Mouse (Mus musculus): ENCODE results near the gene Spred1.

Spred1 gene

DNA sequence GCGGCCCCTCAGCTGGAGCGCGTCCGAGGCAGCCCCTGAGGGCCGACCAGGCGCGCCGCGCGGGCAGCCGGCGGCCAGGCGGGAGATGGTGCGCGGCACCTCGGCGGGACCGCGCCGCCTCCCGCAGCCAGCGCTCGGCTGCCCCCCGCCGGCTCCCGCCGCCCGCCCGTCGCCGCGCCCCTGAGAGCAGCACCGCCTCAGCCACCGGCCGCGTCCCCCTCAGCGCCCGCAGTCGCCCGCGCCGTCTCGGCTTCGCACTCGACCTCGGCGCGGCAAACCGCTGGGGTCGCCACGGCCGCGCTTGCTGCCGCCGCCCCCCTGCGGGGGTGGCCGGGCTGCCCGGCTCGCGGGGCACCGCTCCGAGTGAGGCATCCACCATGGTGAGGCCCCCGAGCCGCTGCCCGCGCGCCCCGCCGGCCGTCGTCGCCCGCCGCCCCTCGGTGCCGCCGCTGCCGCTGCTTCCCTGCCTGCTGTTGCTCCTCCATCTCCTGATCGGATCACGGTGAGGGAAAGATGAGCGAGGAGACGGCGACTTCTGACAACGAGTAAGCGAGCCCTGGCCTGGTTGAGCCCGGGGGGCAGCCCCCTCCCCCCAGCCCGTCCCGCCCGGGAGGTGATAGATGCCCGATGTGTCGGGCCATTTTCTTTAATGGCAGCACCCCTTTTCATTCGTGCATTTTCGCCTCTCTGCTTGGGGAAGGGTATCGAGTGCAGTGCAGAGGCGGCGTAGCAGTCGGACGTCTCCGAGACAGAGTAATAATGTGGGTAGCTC lies at the start of gene Spred1:
Gene Spred1 (plus strand): TSS at position 163 of the 772 bp plus-strand sequence.
- no peak for DNase-seq (ENCODE audit: low spot score)

DNA sequence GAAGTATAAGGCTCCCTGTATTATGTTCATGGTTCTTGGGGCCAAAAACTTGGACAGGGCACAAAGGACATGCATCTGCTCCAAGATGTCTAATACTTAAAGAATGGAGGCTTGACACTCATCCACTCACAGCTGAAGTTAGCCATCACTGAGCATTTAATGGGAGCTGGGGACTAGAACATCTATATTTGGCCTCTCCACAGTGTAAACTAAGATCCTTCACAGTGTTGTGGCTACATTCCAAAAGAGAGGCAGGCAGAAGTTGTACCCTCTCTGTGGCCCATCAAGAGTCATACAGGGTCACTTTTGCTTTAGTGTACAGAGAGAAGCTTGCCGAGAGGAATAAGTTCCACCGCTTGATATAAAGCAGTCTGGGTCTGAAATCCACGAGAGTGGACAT lies 49.6 kb upstream of the Spred1 start:
- no peak for DNase-seq (ENCODE audit: low spot score)

DNA sequence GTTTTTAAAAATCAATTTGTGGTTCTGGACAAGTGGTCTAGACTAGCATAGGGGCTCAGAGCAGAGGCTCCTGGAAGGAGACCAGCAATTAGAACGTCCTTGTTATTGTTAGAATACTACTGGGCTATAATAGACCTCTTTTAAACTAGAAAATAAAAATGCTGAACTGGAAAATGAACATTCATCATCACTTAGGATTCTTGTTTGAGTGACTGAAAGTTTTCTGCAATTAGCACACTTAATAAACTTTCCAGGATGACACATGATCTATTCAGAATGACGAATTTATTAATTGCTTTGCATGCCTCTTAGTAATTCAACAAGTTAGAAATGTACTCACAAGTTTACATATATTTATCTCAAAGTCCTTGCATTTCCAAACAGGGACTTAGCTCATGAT lies 42.5 kb upstream of the Spred1 start:
- DNase-seq (ENCODE audit: low spot score) = no peak

DNA sequence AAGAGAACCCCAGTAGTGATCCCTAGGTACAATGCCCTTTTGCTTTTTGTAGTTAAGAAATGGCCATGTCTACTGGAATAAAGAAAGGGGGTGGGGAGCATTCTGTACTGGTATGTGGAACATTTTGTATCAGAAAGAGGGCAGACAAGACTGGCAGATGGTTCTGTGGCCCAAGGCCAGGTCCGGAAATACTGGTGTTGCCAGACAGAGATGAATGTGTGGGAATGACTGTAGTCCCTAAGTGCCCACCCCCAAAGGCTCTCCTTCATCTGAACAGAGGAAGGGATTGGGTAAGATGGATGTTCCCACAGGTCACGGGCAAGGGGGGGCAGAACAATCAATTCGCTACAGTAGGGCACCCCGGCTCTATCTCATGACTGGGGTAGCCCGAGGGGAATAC lies 41.6 kb upstream of the Spred1 start:
- no peak for DNase-seq (ENCODE audit: low spot score)

DNA sequence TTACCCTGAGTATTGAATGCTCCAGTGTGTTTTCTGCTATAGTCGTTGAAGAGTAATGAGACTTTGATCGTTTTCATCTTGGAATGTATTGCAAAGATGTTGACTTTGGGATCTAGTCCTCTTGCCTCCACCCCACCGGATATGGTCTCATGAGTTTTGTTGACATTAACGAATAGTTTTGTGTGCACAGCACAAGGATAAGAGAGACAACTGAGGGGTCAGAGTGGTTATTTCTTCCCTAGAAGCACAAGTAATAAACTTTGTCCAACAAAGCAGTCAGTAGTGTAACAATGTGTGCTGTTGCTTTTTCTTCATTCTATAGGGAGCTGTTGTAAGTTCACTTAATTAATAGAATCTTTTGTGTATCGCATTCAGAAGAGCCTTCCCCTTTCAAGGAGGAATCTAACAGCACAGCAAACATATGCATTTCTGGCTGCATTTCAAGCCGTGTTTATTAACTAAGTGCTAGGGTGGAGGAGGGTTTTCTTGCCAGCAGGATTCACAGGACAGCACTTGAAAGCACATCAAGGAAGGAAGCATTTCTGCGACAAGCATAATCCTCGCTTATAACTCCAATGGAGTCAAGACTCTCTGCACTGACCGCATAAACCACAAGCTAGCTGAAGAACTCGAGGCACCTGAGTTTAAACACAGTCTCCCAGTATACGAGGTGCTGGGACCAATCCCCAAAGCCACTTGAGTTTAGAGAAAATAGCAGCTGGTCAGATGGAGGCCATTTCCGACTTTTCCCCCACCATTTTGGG lies 35.0 kb upstream of the Spred1 start:
- no peak for DNase-seq (ENCODE audit: low spot score)

DNA sequence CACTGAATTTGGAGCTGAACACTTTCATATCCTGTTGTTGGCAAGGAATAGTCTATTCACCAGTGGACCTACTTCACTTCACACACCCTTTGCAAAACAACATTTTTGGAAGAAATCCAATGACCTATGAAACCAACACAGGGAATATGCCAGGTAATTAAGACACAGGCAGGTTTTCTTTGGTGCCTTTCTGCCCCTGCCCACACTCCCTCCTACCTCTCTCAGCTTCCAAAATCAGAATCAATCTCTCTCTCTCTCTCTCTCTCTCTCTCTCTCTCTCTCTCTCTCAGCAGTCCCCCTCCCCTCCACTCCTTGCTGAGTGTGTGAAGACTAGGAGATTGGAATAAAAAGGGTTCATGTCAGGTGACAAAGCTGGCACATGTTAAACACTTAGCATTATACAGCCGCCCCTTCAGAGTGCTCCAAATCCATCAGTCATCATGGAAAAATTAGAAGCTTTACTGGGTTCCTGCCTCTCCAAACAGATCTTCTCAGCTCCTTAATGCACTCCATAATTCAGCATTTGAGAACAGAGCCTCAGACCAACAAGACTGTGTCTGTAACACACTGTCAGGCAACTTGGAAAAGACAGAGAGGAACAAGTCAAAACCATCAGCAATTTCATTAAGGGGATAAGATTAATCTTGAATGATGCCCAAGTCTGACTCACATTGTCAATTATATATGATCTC lies 34.3 kb upstream of the Spred1 start:
- DNase-seq (ENCODE audit: low spot score) = no peak

DNA sequence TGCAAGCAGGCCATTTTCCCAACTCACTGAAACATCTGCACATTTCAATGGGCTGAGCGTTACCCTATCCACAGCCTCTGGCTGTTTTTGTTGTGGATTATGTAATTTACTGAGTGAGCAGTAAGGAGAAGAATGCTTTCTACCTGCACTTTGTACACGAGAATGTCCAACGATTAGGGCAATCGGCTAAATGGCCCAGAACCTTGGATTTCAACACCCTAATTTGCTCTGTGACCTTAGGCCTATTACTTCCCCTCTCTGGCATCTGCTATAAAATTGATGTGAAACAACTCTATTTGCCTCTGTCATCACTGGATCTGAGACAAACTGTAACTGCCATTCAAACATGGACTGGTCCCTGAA lies 33.7 kb upstream of the Spred1 start:
- DNase-seq (ENCODE audit: low spot score) = no peak

DNA sequence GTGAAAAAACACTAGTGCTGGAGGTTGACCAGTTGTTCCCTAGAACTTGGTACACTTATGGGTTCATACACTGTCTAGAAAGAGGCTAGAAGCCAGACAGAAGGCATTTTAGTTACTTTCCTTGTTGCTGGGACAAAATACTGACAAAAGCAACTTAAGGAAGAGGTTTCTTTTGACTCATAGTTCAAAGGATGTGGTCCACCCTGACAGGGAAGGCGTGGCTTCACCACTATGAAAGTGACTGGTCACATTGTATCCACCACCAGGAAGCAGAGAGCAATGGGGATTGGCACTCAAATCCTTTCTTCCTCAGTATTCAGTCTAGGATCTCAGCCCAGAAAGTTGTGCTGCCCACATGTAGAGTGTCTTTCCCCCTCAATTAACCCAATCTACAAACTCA lies 31.7 kb upstream of the Spred1 start:
- DNase-seq (ENCODE audit: low spot score) = no peak

DNA sequence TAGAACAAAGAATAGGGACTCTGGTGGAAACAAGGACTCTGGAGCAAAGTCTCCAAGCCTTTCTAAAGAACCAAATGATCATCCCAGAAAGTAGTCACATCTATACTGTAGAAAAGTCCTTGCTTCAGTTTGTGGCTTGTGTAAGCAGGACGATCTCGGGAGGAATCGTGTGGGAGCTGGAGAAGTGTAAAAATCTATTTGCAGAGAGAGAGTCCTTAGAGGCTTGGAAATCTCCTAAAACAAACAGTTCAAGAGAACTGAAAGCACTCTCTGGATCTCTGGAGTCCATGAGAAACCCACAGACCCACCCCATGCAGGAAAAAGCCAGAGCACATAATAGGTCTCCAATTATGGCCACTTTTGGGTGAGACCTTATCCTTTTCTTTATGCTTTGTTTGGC lies 31.1 kb upstream of the Spred1 start:
- no peak for DNase-seq (ENCODE audit: low spot score)

DNA sequence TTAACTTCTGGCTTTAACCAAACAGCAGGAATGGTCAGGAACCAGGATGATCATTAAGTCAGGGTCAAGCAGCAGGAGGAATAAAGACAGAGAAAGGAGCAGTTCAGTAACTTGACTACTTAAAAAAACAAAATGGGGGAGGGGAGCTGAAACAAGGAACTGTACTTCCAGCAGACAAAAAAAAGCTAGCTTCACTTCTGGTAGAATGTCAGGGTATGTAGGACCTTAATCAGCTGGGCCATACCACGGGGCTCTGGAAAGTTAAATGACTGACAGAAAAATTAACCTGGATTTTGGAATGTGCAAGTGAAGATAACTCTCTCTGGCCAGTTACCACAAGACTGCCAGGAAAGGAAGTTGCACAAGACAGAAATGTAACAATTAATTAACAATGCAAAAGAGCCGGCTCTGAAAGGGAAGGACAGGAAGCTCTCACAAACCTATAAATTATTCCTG lies 28.2 kb upstream of the Spred1 start:
- DNase-seq (ENCODE audit: low spot score) = no peak

DNA sequence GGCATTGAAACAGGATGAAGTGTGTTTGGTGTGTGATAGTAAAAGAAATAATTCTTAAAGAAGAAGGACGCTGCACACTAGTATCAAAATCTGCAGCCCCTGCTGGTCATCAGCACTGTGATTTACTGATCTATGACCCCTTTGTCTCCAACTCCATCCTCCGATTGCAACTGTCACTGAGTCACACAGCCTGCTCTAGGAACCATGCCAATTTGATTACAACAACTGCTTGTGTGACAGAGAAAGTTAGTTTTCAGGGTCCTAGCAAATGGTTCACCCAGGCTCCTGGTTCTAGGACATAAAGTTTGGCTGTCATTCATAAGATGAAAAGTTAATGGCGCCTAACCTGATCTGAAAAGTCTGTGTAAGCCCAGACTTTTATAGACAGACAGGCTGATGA lies 25.7 kb upstream of the Spred1 start:
- no peak for DNase-seq (ENCODE audit: low spot score)

DNA sequence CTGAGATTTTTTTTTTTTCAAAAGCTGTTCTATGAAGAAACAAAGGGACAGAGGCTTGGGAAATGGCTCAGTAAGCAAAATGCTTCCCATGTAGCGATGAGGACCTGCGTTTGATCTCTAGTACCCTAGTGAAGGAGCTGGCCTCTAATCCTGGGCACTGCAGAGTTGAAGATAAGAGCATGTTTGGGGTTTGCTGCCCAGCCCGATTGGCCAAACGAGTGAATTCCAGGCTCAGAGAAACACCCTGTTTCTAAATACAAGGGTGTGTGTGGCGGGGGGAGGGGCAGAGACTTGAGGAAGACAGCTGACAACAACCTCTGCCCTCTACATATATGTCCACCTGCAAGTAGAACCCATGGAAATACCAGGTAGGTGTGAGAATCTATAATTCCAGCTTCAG lies 23.9 kb upstream of the Spred1 start:
- no peak for DNase-seq (ENCODE audit: low spot score)

DNA sequence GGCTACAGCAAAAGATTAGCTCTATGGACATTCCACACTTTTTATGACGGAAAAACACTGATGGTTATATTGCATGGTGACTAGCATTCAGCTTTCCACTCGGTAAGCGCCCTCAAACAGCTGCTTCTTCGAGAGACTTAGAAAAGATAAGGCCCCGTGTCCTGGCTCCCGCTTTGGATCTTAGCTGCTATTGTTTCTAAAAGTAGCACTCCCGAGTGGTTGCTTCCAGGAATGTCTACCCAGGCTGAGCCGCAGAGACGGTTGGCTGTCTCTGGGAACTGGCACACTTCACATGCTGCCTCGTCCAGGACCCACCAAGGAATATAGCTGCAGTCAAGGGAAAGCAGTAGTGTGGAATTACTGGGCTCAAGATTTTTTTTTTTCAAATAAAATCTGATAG lies 21.9 kb upstream of the Spred1 start:
- DNase-seq (ENCODE audit: low spot score) = no peak

DNA sequence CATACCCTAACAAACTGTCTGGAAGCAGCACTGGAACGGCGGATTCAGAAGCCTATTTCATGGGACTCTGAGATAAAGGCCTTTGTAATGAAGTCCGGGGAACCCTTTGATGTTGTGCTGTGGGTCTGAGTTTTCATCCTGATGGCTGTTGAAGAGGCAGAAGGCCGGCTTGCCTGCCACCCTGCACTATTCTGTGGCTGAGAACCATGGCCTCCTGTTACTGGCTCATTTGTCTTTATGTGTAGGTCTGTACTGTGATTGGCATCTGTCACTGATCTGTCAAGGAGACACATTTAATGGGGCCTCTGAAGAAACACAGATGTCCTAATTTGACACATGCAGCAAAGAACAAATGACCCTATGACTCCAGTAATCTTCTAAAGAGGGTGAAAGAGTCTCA lies 17.7 kb upstream of the Spred1 start:
- DNase-seq (ENCODE audit: low spot score) = no peak

DNA sequence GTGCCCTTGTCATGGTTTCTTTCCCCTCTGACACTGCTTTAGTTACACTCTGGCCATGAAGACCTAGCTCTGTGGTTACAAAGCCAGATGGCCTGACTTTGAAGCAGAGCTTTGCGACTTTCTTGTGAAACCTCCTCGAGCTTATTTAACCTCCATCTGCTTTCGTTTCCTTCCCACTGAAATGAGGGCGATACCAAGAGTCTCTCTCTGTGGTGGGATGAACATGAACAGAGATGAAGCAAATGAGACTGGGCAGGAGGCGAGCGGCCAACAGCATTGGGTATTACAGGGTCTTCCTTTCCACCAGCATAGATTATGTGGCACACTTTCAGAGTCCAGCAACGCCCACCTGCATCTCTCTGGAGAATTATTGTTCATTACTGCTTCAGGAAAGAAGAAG lies 15.8 kb upstream of the Spred1 start:
- DNase-seq (ENCODE audit: low spot score) = no peak

DNA sequence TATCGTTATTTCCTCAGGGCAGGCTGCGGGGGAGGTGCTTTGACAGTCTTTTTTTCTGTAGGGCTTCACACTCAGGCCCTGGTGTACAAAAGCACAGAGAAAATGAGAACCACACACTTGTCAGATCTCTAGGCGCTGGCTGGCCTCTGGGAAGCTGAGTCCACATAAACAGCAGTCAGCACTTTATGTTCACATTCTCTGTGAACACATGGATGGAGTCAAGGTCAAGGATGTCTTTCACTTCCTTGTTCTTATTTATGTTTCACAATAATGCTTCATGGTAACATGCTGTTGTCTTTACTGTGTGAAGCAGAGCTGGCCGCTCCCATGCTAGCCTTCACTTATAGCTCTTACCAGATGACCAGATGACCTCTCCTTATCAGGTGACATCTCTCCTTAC lies 13.1 kb upstream of the Spred1 start:
- DNase-seq (ENCODE audit: low spot score) = no peak

DNA sequence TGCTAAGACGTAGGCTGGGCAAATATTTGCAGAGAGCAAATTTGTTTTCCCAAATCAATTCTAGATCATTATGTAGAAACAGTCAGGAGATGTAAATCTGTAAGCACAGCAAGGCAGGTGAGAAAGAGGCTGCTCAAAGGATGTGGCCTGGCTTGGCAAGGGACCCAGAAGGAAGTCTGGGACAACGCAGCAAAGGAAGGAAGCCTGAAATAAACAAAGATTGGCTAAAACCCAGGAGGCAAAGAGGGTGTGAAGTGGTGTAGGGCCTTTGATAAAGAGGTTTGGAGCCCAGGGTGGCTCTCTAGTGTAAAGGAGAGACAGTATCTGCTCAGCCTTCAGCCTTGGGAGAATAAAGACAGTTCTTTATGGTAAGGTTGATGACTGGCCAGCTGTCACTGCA lies 11.9 kb upstream of the Spred1 start:
- DNase-seq (ENCODE audit: low spot score) = no peak

DNA sequence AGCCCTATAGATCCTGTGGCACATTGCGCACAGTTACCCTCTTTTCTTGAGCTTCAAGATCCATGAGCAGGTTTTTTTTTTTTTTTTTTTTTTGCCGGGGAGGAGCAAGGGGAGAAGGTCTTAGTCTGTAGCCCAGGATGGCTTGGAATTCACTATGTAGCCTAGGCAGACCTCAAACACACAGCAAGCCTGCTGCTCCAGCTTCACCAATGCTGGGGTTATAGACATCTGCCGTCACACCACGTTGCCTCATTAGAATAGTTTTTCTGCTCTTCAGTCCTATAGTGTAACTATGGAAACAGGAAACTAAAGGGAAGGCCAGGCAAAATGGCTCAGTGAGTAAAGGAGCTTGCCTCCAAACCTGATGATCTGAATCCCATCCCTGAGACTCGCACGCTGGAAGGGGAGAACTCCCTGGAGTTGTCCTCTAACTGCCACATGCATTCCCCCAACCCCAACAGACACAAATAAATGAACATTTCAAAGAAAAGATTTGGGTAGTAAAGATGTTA lies 10.8 kb upstream of the Spred1 start:
- no peak for DNase-seq (ENCODE audit: low spot score)

DNA sequence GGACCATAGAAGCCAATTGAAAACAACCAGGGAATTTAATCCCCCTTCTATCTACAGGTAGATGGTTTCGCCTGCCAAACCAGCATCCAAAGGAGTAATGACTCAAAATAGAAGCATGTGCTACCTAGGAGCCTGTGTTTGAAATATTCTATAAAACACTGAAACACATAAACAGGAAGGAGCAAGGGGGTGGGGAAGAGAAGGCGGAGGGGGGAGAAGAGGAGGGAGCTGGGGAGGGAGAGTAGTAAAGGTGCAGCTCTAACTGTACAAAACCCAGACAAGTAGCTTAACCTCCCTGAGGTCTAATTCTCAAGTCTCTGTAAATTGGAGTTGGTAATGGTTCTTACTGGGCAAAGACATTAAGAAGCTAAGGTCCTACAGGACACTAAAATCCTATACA lies 7.9 kb upstream of the Spred1 start:
- no peak for DNase-seq (ENCODE audit: low spot score)

DNA sequence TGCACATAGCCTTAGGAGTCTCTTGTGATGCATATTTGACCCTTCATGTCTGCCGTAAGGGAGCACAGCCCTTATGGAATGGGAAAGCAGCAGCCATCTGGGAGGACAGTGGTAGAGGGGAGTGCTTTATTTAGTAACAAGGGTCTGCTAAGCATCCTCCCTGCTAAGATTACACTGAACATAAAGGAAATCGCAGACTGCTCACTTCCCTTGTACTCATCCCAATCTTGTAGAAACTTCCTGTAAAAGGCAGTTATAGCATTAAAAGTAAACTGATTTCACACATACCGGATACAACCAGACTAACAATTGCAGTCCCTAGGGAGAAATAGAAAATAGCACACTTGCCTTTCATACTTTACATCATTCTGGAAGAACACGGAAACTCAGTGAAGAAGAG lies 7.4 kb upstream of the Spred1 start:
- DNase-seq (ENCODE audit: low spot score) = no peak

DNA sequence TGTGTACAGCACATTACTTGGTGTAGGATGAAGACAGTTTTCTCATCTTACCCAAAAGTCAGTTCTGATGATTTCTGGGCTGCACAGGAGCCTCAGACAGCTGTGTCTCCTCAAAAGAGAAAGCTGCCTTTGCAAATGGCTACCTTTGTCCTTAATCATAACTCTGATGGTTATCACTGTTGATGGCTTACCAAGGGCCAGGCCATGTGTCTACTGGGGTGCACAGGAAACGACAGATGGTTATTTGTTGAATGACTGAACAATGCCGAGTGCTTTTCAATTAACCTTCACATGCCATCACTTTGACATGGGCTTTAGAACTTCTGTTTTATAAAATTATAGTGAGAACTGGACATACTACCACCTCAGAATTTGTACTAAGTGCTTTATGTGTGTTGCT lies 2.7 kb upstream of the Spred1 start:
- DNase-seq (ENCODE audit: low spot score) = no peak

DNA sequence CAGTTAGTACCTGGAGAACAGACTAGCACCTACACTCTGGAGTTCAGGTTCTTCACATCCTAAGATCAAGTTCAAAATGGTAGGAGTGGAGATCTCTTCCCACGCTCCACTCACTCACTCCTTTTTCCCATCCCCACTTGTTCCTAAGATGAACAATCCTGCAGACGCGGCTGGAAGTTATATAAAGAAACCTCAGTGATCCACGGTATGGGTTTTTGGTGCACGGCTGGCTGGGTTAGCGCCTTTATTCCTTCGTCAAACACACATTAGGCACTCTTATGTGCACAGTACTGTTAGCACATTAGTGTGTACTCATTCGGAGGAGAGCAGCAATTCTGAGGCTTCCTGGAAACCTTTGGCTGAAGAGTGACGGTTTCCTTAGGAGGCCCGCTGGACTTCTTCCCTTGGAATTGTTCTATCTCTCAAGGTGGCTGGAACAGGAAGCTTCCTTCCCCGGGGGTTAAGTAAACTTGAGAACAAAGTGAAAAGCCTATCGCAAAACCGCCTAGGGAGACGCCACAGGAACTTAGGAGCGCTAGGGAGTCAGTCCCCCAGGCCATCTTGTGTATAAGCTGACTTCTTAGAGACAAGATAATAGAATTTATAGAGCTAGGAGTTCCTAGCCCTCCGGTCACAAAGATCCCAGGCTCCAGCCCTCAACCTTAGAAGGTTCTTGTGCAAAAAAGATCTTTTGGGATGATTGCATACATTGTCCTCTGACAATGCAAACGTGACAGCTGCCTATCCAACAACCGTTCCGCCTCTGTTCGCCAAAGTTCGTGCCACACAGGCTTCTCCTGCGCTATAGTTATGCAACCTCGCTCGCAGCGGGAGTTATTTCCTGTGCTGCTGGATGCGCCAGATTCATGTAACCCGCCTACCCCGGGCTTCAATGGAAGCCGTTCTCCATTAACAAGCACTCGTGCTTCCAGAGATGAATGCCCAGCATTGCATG lies 1.6 kb upstream of the Spred1 start:
- DNase-seq (ENCODE audit: low spot score) = peak; percentile 18

Measured in urinary bladder, postnatal 10 days (tissue).